In genomic region chr7:63896276-63896967, GRCm38 (mm10) we compare ENCODE assay signal across 7 mouse cellular contexts. TPM values are rescaled to one million over a fixed set of nuclear protein-coding genes. Genes with fewer than 3 reads are reported as not detected.
DNase-seq lines count a peak whose midpoint lies in the region; ATAC-seq and TF ChIP-seq lines count a peak whose summit lies in the region.

No protein-coding gene starts in this region.

- peak overlapping the region; percentile 34 for H3K9ac ChIP-seq in lung, postnatal 0 days (replicated peaks; ENCODE audit: low read depth)
- H3K9ac ChIP-seq in embryonic facial prominence, embryonic 15.5 days: peak overlapping the region; percentile 18; the same call in 1 of the 2 replicates
- H3K9ac ChIP-seq in hindbrain, embryonic 14.5 days: peak overlapping the region; percentile 58
- peak overlapping the region; percentile 8; the same call in 1 of the 2 replicates for H3K9ac ChIP-seq in midbrain, embryonic 16.5 days (ENCODE audit: low read depth, low read length)

- H3K4me1 ChIP-seq in lung, postnatal 0 days (ENCODE audit: insufficient read depth, low read depth, low read length): peaks cover 29% of the 10 kb centered on the region
- peaks cover 26% of the 10 kb centered on the region for H3K4me1 ChIP-seq in embryonic facial prominence, embryonic 15.5 days
- peaks cover 23% of the 10 kb centered on the region for H3K4me1 ChIP-seq in hindbrain, embryonic 14.5 days (replicated peaks; ENCODE audit: control insufficient read depth, insufficient read depth, low read length)
- peaks cover 19% of the 10 kb centered on the region for H3K4me1 ChIP-seq in midbrain, embryonic 16.5 days (ENCODE audit: control insufficient read depth, insufficient read depth, low read length)

- H3K27ac ChIP-seq in lung, postnatal 0 days (ENCODE audit: low read length): peak overlapping the region; percentile 97
- H3K27ac ChIP-seq in embryonic facial prominence, embryonic 15.5 days (replicated peaks): peak overlapping the region; percentile 81
- no peak overlapping the region for H3K27ac ChIP-seq in hindbrain, embryonic 14.5 days
- H3K27ac ChIP-seq in midbrain, embryonic 16.5 days (ENCODE audit: low read length): no peak overlapping the region

- no peaks in the 10 kb centered on the region for H3K36me3 ChIP-seq in lung, postnatal 0 days (ENCODE audit: insufficient read depth, low read length)
- H3K36me3 ChIP-seq in embryonic facial prominence, embryonic 15.5 days: no peaks in the 10 kb centered on the region
- peaks cover under 1% of the 10 kb centered on the region; the same call in 1 of the 2 replicates for H3K36me3 ChIP-seq in hindbrain, embryonic 14.5 days (replicated peaks; ENCODE audit: control insufficient read depth, insufficient read depth)
- no peaks in the 10 kb centered on the region for H3K36me3 ChIP-seq in midbrain, embryonic 16.5 days (ENCODE audit: control insufficient read depth, insufficient read depth, low read length)

- 22% methylated on average over 16 of the region's 17 CpGs for WGBS in lung, postnatal 0 days
- 18% methylated on average over 17 of the region's 17 CpGs for WGBS in embryonic facial prominence, embryonic 15.5 days
- WGBS in hindbrain, embryonic 14.5 days: 25% methylated on average over 17 of the region's 17 CpGs
- 25% methylated on average over 17 of the region's 17 CpGs for WGBS in midbrain, embryonic 16.5 days

- H3K27me3 ChIP-seq in lung, postnatal 0 days (replicated peaks; ENCODE audit: insufficient read depth, low read length): no peaks in the 10 kb centered on the region
- no peaks in the 10 kb centered on the region for H3K27me3 ChIP-seq in embryonic facial prominence, embryonic 15.5 days
- H3K27me3 ChIP-seq in hindbrain, embryonic 14.5 days (ENCODE audit: control insufficient read depth, insufficient read depth, low read length): no peaks in the 10 kb centered on the region
- H3K27me3 ChIP-seq in midbrain, embryonic 16.5 days (ENCODE audit: control insufficient read depth, insufficient read depth, low read depth, low read length): no peaks in the 10 kb centered on the region

- peak; percentile 50 for DNase-seq in lung, postnatal 0 days (ENCODE audit: low spot score)
- no peak for DNase-seq in lung, postnatal 4 days
- DNase-seq in hindbrain, embryonic 14.5 days (ENCODE audit: low spot score): no peak
- DNase-seq in spleen, adult 18-20 months: no peak
- DNase-seq in left cerebral cortex, adult 8-10 months (ENCODE audit: low spot score in 2 of 2): no peak

- peak overlapping the region; percentile 10; the same call in 1 of the 2 replicates for H3K4me3 ChIP-seq in lung, postnatal 0 days (ENCODE audit: low read depth, low read length)
- H3K4me3 ChIP-seq in embryonic facial prominence, embryonic 15.5 days (replicated peaks): peak overlapping the region; percentile 36
- H3K4me3 ChIP-seq in hindbrain, embryonic 14.5 days (replicated peaks; ENCODE audit: low read length): peak overlapping the region; percentile 24
- peak overlapping the region; percentile 29 for H3K4me3 ChIP-seq in midbrain, embryonic 16.5 days (ENCODE audit: low read depth, low read length)

- peak; percentile 9 for ATAC-seq in lung, postnatal 0 days
- ATAC-seq in embryonic facial prominence, embryonic 15.5 days (ENCODE audit: insufficient number of reproducible peaks, low FRiP score, low TSS enrichment, low read depth): 0 out of 2 replicates have a peak, but pooled peaks have one; percentile 11
- peak; percentile 4 for ATAC-seq in hindbrain, embryonic 14.5 days (ENCODE audit: low FRiP score)
- 0 out of 2 replicates have a peak, but pooled peaks have one; percentile 22 for ATAC-seq in midbrain, embryonic 16.5 days

- no peak for TF ChIP-seq CTCF in lung, postnatal 0 days (IDR thresholded peaks at IDR 0.05)

- H3K9me3 ChIP-seq in lung, postnatal 0 days (ENCODE audit: low read length): no peaks in the 10 kb centered on the region
- no peaks in the 10 kb centered on the region for H3K9me3 ChIP-seq in embryonic facial prominence, embryonic 15.5 days (replicated peaks)
- H3K9me3 ChIP-seq in hindbrain, embryonic 14.5 days (ENCODE audit: control insufficient read depth, low read length): no peaks in the 10 kb centered on the region
- H3K9me3 ChIP-seq in midbrain, embryonic 16.5 days (replicated peaks; ENCODE audit: control insufficient read depth, low read length, poor library complexity, severe bottlenecking): no peaks in the 10 kb centered on the region

- TF ChIP-seq EP300 in lung, postnatal 0 days (IDR thresholded peaks at IDR 0.05): no peak

- peak overlapping the region; percentile 50 for H3K4me2 ChIP-seq in lung, postnatal 0 days (replicated peaks; ENCODE audit: low read depth, low read length)
- peak overlapping the region; percentile 70 for H3K4me2 ChIP-seq in embryonic facial prominence, embryonic 15.5 days (replicated peaks)
- peak overlapping the region; percentile 64 for H3K4me2 ChIP-seq in hindbrain, embryonic 14.5 days (replicated peaks)
- peak overlapping the region; percentile 66 for H3K4me2 ChIP-seq in midbrain, embryonic 16.5 days (ENCODE audit: low read length)

RNA-seq across cellular contexts. Expression of gene E030018B13Rik, which starts 20.2 kb away (rescaled TPM):
- polyA plus RNA-seq in lung, postnatal 0 days (2015; fragmentation: Nextera tagmentation; extraction: Ambion mirVana): 0.18 and 0.27 TPM in 2 replicates
- 0.16 and 0.22 TPM in 2 replicates for polyA plus RNA-seq in embryonic facial prominence, embryonic 15.5 days (2015; fragmentation: Nextera tagmentation; extraction: Ambion mirVana)
- not detected in 2 replicates for polyA plus RNA-seq in hindbrain, embryonic 14.5 days (2014; fragmentation: Nextera tagmentation; extraction: Ambion mirVana)
- polyA plus RNA-seq in midbrain, embryonic 16.5 days (2015; fragmentation: Nextera tagmentation; extraction: Ambion mirVana): 0.21 TPM in 1 of 2 replicates, not detected in the other
- total RNA-seq in left cerebral cortex, adult 8-10 months (2022): not detected

RNA-seq across cellular contexts. Expression of gene Klf13, which starts 42.3 kb away (rescaled TPM):
- 78.2 and 89.0 TPM in 2 replicates for polyA plus RNA-seq in lung, postnatal 0 days (2015; fragmentation: Nextera tagmentation; extraction: Ambion mirVana)
- 39.2 and 39.9 TPM in 2 replicates for polyA plus RNA-seq in embryonic facial prominence, embryonic 15.5 days (2015; fragmentation: Nextera tagmentation; extraction: Ambion mirVana)
- 25.2 and 25.4 TPM in 2 replicates for polyA plus RNA-seq in hindbrain, embryonic 14.5 days (2014; fragmentation: Nextera tagmentation; extraction: Ambion mirVana)
- 19.9 and 21.6 TPM in 2 replicates for polyA plus RNA-seq in midbrain, embryonic 16.5 days (2015; fragmentation: Nextera tagmentation; extraction: Ambion mirVana)
- total RNA-seq in left cerebral cortex, adult 8-10 months (2022): 100 to 1,000 TPM; 138 to 154 (median 144) TPM

Comparison
In these comparisons a context has a peak if more than half of its experiments do, and no peak if none do; other contexts are left out.
1. H3K27ac ChIP-seq: peak in lung, postnatal 0 days (single experiment) and embryonic facial prominence, embryonic 15.5 days (single experiment); none in hindbrain, embryonic 14.5 days (single experiment) and midbrain, embryonic 16.5 days (single experiment).
2. H3K9ac ChIP-seq: peak in every context shown above with its lines; median percentile 58 in hindbrain, embryonic 14.5 days; 34 in lung, postnatal 0 days; 18 in embryonic facial prominence, embryonic 15.5 days; 8 in midbrain, embryonic 16.5 days.
3. Peak in every context shown above with its lines, with median percentiles within 50 percentile points of each other: ATAC-seq, H3K4me2 ChIP-seq and H3K4me3 ChIP-seq.